Mouse (Mus musculus): ENCODE results near the gene Kctd19. TPM values are rescaled to one million over a fixed set of nuclear protein-coding genes. Genes with fewer than 3 reads are reported as not detected.

Gene Kctd19
- polyA plus RNA-seq, 1 experiment from 2014 or later, result not detected

DNA sequence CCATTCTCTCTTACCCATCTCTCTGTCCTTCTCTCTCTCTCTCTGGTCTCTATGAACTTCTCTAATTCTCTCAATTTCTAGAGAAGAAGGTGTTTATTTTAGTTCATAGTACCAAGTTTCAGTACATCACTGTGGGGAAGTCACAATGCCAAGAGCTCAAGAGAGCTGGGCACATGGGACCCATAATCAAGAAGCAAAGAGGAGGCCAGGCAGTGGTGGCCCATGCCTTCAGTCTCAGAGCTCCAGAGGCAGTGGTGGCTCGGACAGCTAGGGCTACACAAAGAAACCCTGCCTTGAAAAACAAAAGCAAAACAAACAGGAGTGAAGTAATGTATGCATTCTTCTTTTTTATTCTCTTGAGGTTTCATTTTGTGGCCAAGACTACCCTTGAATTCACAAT is 8.8 kb downstream of the Kctd19 start:
- H3K36me3 ChIP-seq (ENCODE audit: control insufficient read depth, insufficient read depth, low read length), result no peaks in the 10 kb centered on the region
- 38% methylated on average over 1 of the region's 1 CpGs for WGBS
- no peak for ATAC-seq
- no peak overlapping the region for H3K9ac ChIP-seq (ENCODE audit: low read depth, low read length)
- H3K4me2 ChIP-seq (ENCODE audit: low read length), result no peak overlapping the region
- no peak overlapping the region for H3K4me3 ChIP-seq (ENCODE audit: low read length)
- H3K9me3 ChIP-seq (ENCODE audit: control insufficient read depth, low read length), result no peaks in the 10 kb centered on the region
- H3K27ac ChIP-seq (ENCODE audit: low read depth, low read length), result no peak overlapping the region
- H3K4me1 ChIP-seq (ENCODE audit: control insufficient read depth, insufficient read depth, low read depth, low read length), result no peaks in the 10 kb centered on the region
- H3K27me3 ChIP-seq (replicated peaks; ENCODE audit: control insufficient read depth, insufficient read depth, low read length), result no peaks in the 10 kb centered on the region

DNA sequence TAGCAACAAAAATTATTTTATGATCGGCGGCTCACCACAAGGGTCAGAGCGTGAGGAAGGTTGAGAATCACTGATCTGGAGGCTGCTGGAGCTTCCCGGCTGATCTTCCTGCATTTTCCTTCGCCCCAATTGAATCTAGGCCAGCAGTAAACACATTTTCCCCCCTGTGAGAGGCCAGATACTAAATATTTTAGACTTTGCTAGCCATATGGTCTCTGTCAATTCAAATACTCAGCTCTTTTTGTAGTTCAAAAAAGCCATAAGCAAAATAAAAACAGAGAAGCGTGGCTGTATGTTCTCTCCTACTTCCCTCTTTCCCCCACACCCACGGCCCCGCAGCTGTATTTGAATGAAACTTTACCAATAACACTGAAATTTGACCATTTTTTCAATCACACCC is 9.8 kb downstream of the Kctd19 start:
- Histone ChIP-seq H3K27me3 (replicated peaks; ENCODE audit: control insufficient read depth, insufficient read depth, low read length) (no peaks in the 10 kb centered on the region), H3K27ac (ENCODE audit: low read depth, low read length) (no peak overlapping the region), H3K9me3 (ENCODE audit: control insufficient read depth, low read length) (no peaks in the 10 kb centered on the region), H3K4me2 (ENCODE audit: low read length) (no peak overlapping the region), H3K4me3 (ENCODE audit: low read length) (no peak overlapping the region), H3K4me1 (ENCODE audit: control insufficient read depth, insufficient read depth, low read depth, low read length) (no peaks in the 10 kb centered on the region), H3K9ac (ENCODE audit: low read depth, low read length) (no peak overlapping the region), H3K36me3 (ENCODE audit: control insufficient read depth, insufficient read depth, low read length) (no peaks in the 10 kb centered on the region)
- whole genome bisulfite sequencing, result 89% methylated on average over 8 of the region's 8 CpGs
- ATAC-seq, result no peak

DNA sequence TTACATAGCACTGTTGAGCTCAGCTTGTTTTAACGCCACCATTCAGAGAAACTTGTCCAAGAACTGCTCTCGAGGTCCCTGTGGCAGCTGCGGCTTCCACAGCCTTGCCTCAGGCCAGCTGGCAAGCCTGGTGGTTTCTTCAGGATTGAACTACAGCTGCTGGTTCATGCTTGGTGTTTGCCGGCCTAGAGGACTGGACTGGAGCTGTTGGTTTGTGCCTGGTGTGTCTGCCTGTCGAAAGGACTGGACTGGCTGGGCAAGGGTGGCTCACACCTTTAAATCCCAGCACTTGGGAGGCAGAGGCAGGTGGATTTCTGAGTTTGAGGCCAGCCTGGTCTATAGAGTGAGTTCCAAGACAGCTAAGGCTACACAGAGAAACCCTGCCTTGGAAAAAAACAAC is 13.3 kb downstream of the Kctd19 start:
- no peaks in the 10 kb centered on the region for H3K27me3 ChIP-seq (replicated peaks; ENCODE audit: control insufficient read depth, insufficient read depth, low read length)
- no peaks in the 10 kb centered on the region for H3K9me3 ChIP-seq (ENCODE audit: control insufficient read depth, low read length)
- H3K4me2 ChIP-seq (ENCODE audit: low read length), result no peak overlapping the region
- H3K9ac ChIP-seq (ENCODE audit: low read depth, low read length), result no peak overlapping the region
- H3K36me3 ChIP-seq (ENCODE audit: control insufficient read depth, insufficient read depth, low read length), result no peaks in the 10 kb centered on the region
- no peak overlapping the region for H3K27ac ChIP-seq (ENCODE audit: low read depth, low read length)
- no peak overlapping the region for H3K4me3 ChIP-seq (ENCODE audit: low read length)
- no peaks in the 10 kb centered on the region for H3K4me1 ChIP-seq (ENCODE audit: control insufficient read depth, insufficient read depth, low read depth, low read length)
- ATAC-seq, result no peak
- WGBS, result 86% methylated on average over 5 of the region's 5 CpGs

DNA sequence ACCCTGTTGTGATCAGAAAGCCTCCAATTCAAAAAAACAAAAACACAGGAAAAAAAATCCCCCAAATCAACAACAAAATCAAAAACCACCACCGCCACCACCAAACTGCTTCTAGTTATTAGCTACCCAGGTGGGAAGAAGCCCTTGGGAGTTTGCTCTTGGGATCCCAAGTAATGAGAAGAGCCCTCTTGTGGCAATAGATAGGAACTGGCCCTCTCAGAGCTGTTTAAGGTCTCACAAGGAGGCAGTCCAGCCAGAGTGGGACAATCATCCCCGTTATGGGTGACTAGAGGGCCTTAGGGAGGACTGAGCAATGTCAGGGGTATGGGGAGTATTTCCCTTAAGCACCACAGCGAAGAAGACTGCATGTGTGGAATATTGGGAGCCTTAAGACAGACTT is 15.6 kb downstream of the Kctd19 start:
- H3K4me2 ChIP-seq (ENCODE audit: low read length), result no peak overlapping the region
- WGBS, result 42% methylated on average over 3 of the region's 3 CpGs
- ATAC-seq, result no peak
- no peaks in the 10 kb centered on the region for H3K9me3 ChIP-seq (ENCODE audit: control insufficient read depth, low read length)
- no peak overlapping the region for H3K4me3 ChIP-seq (ENCODE audit: low read length)
- no peaks in the 10 kb centered on the region for H3K36me3 ChIP-seq (ENCODE audit: control insufficient read depth, insufficient read depth, low read length)
- H3K9ac ChIP-seq (ENCODE audit: low read depth, low read length), result no peak overlapping the region
- no peaks in the 10 kb centered on the region for H3K27me3 ChIP-seq (replicated peaks; ENCODE audit: control insufficient read depth, insufficient read depth, low read length)
- no peaks in the 10 kb centered on the region for H3K4me1 ChIP-seq (ENCODE audit: control insufficient read depth, insufficient read depth, low read depth, low read length)
- H3K27ac ChIP-seq (ENCODE audit: low read depth, low read length), result no peak overlapping the region

DNA sequence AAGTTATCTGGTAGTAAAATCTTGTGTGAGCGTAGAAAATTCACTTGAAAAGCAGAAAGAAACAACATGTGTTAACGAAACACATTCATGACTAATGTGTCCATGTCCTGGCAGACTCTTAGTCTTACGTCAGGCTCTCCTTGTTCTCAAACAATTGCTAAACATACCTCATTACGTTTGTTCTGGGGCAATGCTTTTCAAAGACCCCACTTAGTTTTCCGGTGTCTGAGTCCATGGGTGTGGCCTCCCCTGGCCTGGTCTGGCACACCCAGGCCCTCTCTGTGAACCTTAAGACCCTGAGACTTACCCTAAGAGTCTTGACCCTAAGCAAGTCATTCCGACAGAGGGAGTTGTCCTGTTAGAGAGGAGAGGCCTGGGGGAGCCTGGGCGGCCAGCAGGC is 19.4 kb downstream of the Kctd19 start:
- no peak overlapping the region for H3K9ac ChIP-seq (ENCODE audit: low read depth, low read length)
- H3K4me2 ChIP-seq (ENCODE audit: low read length), result no peak overlapping the region
- H3K27me3 ChIP-seq (replicated peaks; ENCODE audit: control insufficient read depth, insufficient read depth, low read length), result no peaks in the 10 kb centered on the region
- no peaks in the 10 kb centered on the region for H3K9me3 ChIP-seq (ENCODE audit: control insufficient read depth, low read length)
- no peak overlapping the region for H3K27ac ChIP-seq (ENCODE audit: low read depth, low read length)
- no peaks in the 10 kb centered on the region for H3K4me1 ChIP-seq (ENCODE audit: control insufficient read depth, insufficient read depth, low read depth, low read length)
- no peak for ATAC-seq
- no peak overlapping the region for H3K4me3 ChIP-seq (ENCODE audit: low read length)
- WGBS, result 57% methylated on average over 7 of the region's 7 CpGs
- no peaks in the 10 kb centered on the region for H3K36me3 ChIP-seq (ENCODE audit: control insufficient read depth, insufficient read depth, low read length)

DNA sequence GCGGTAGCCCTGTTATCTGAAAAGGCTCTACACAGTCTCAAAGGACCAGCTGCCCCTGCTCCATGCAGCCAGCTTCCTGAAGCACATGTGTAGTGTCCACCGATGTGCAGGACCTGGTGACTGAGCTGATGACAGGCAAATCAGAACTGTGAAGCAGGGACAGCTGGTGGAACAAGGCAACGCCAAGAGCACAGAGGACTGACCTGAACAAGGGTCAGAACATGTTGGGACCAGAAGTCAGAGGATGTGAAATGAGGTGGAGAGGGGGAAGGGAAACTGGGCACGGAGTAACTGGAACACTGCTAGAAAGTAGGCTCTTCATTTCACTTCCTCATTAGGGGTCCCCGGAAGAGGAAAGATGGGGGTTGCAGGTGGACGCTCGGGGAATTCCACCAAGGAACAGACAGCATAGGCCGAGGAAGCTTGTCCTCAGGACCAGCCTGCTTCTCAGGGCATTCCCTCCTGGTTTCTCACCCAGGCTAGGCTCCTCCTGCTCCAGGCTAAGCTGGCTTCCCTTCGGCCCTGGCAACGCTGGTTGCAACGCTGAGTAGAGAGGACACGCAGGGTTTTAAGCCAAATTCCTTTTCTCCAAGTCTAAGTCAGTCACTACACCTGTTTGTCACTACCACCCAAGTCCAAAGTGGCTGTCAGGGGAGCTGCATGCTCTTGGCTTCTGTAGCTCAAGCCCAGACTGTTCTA is 20.1 kb downstream of the Kctd19 start:
- H3K9me3 ChIP-seq (ENCODE audit: control insufficient read depth, low read length), result no peaks in the 10 kb centered on the region
- no peak overlapping the region for H3K4me3 ChIP-seq (ENCODE audit: low read length)
- WGBS, result 95% methylated on average over 12 of the region's 12 CpGs
- no peak for ATAC-seq
- no peak overlapping the region for H3K27ac ChIP-seq (ENCODE audit: low read depth, low read length)
- no peak overlapping the region for H3K4me2 ChIP-seq (ENCODE audit: low read length)
- H3K4me1 ChIP-seq (ENCODE audit: control insufficient read depth, insufficient read depth, low read depth, low read length), result no peaks in the 10 kb centered on the region
- H3K9ac ChIP-seq (ENCODE audit: low read depth, low read length), result no peak overlapping the region
- H3K36me3 ChIP-seq (ENCODE audit: control insufficient read depth, insufficient read depth, low read length), result no peaks in the 10 kb centered on the region
- H3K27me3 ChIP-seq (replicated peaks; ENCODE audit: control insufficient read depth, insufficient read depth, low read length), result no peaks in the 10 kb centered on the region

DNA sequence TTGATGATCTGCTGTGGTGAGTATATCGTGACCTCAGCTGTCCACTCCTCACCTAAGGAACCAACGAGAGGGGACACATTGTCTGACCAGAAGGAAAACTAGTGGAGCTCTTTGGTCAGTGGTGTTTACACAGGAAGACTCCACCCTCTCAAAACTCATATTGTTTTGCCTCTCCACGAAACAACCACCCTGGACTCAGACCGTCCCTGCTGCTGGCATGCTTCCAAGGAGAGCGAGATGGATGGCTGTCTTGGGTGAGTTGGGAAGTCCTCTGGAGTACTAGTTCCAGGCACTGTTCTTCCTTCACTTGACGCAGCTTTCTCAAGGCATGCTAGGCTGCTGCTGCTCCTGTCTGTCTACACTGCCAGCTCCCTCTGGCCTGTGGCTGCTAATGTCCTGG is 24.2 kb downstream of the Kctd19 start:
- no peak overlapping the region for H3K9ac ChIP-seq (ENCODE audit: low read depth, low read length)
- no peaks in the 10 kb centered on the region for H3K27me3 ChIP-seq (replicated peaks; ENCODE audit: control insufficient read depth, insufficient read depth, low read length)
- H3K4me2 ChIP-seq (ENCODE audit: low read length), result no peak overlapping the region
- no peaks in the 10 kb centered on the region for H3K4me1 ChIP-seq (ENCODE audit: control insufficient read depth, insufficient read depth, low read depth, low read length)
- H3K9me3 ChIP-seq (ENCODE audit: control insufficient read depth, low read length), result no peaks in the 10 kb centered on the region
- H3K27ac ChIP-seq (ENCODE audit: low read depth, low read length), result no peak overlapping the region
- no peaks in the 10 kb centered on the region for H3K36me3 ChIP-seq (ENCODE audit: control insufficient read depth, insufficient read depth, low read length)
- no peak overlapping the region for H3K4me3 ChIP-seq (ENCODE audit: low read length)
- ATAC-seq, result no peak
- 75% methylated on average over 6 of the region's 6 CpGs for WGBS

DNA sequence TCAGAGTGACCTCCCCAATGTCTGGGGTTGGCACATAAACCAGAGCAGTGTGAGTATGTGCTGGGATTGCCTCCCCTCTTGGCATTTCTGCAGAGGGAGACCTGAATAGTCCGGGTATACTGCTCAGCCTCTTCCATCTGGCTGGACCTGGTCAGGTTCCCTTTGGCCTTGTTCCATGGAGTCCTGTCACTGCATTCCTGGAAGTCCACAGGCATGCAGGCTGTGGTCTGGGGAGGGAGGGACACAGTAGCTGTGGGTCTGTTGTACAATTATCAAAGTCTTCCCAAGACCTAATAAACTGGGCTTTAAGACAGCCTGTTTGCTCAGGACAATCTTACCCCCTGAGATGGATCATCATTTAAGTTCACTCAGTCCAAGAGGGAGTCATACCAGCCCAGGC is 26.2 kb downstream of the Kctd19 start:
- Histone ChIP-seq H3K27ac (ENCODE audit: low read depth, low read length) (no peak overlapping the region), H3K27me3 (replicated peaks; ENCODE audit: control insufficient read depth, insufficient read depth, low read length) (no peaks in the 10 kb centered on the region), H3K4me1 (ENCODE audit: control insufficient read depth, insufficient read depth, low read depth, low read length) (no peaks in the 10 kb centered on the region), H3K36me3 (ENCODE audit: control insufficient read depth, insufficient read depth, low read length) (no peaks in the 10 kb centered on the region), H3K4me3 (ENCODE audit: low read length) (no peak overlapping the region), H3K9me3 (ENCODE audit: control insufficient read depth, low read length) (no peaks in the 10 kb centered on the region), H3K4me2 (ENCODE audit: low read length) (no peak overlapping the region), H3K9ac (ENCODE audit: low read depth, low read length) (no peak overlapping the region)
- ATAC-seq, result no peak
- WGBS, result 62% methylated on average over 1 of the region's 1 CpGs

DNA sequence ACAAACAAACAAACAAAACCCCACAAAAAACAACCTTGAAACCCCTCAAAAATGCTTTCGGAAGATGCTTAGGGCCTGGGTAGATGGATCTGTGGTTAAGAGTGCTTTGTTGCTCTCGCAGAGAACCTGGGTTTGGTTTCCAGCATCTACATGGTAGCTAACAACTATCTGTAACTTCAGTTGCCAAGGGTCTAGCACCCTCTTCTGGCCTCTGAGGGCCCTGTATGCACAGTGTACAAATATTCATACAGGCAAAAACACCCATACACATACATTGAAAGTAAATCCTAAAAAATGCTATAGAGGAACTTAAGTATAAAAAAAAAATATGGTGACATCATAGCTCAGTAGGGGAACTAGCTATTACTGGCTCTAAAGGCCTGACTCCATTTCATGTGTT is 29.2 kb downstream of the Kctd19 start:
- 100% methylated on average over 2 of the region's 2 CpGs for WGBS
- H3K4me2 ChIP-seq (ENCODE audit: low read length), result no peak overlapping the region

DNA sequence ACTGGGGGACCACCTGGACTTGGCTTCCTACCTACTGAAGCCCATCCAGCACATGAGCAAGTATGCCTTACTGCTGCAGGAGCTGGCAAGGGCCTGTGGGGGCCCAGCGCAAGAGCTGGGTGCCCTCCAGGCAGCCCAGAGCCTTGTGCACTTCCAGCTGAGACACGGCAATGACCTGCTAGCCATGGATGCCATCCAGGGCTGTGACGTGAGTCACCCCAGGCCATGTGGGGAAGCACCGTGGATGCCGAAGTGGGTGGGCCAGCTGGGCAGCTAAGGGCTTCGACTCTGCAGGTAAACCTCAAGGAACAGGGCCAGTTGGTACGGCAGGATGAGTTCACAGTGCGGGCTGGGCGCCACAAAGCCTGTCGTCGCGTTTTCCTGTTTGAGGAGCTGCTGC is 33.0 kb downstream of the Kctd19 start:
- 87% methylated on average over 12 of the region's 12 CpGs for WGBS
- no peaks in the 10 kb centered on the region for H3K36me3 ChIP-seq (ENCODE audit: control insufficient read depth, insufficient read depth, low read length)
- no peak overlapping the region for H3K27ac ChIP-seq (ENCODE audit: low read depth, low read length)
- H3K4me2 ChIP-seq (ENCODE audit: low read length), result no peak overlapping the region
- H3K27me3 ChIP-seq (replicated peaks; ENCODE audit: control insufficient read depth, insufficient read depth, low read length), result no peaks in the 10 kb centered on the region
- ATAC-seq, result no peak
- no peak overlapping the region for H3K4me3 ChIP-seq (ENCODE audit: low read length)
- peaks cover 3% of the 10 kb centered on the region; the same call in 1 of the 2 replicates for H3K4me1 ChIP-seq (ENCODE audit: control insufficient read depth, insufficient read depth, low read depth, low read length)
- H3K9me3 ChIP-seq (ENCODE audit: control insufficient read depth, low read length), result no peaks in the 10 kb centered on the region
- no peak overlapping the region for H3K9ac ChIP-seq (ENCODE audit: low read depth, low read length)

More for the DNA sequence above, 29.2 kb downstream of the Kctd19 start:
- Histone ChIP-seq H3K4me3 (ENCODE audit: low read length) (no peak overlapping the region), H3K27ac (ENCODE audit: low read depth, low read length) (no peak overlapping the region), H3K4me1 (ENCODE audit: control insufficient read depth, insufficient read depth, low read depth, low read length) (no peaks in the 10 kb centered on the region; the same call in 1 of the 2 replicates), H3K36me3 (ENCODE audit: control insufficient read depth, insufficient read depth, low read length) (no peaks in the 10 kb centered on the region), H3K27me3 (replicated peaks; ENCODE audit: control insufficient read depth, insufficient read depth, low read length) (no peaks in the 10 kb centered on the region), H3K9ac (ENCODE audit: low read depth, low read length) (no peak overlapping the region), H3K9me3 (ENCODE audit: control insufficient read depth, low read length) (no peaks in the 10 kb centered on the region)
- ATAC-seq, result no peak
